Mouse (Mus musculus): ENCODE results near the gene Ptpn6.

The Ptpn6 gene

GRCm38 (mm10) chr6:124724472-124724871, 14.0 kb downstream of the Ptpn6 start:
- no peak for DNase-seq

GRCm38 (mm10) chr6:124723541-124723940, 15.0 kb downstream of the Ptpn6 start:
- DNase-seq = no peak

- no peak for DNase-seq
These were observed 15.5 kb downstream of the Ptpn6 start for GRCm38 (mm10) chr6:124722876-124723473.

- DNase-seq = no peak
These were observed 17.6 kb downstream of the Ptpn6 start for GRCm38 (mm10) chr6:124720904-124721303.

GRCm38 (mm10) chr6:124719354-124719978, 19.0 kb downstream of the Ptpn6 start:
- no peak for DNase-seq

- no peak for DNase-seq
These were observed 19.8 kb downstream of the Ptpn6 start for GRCm38 (mm10) chr6:124718703-124719102.

GRCm38 (mm10) chr6:124717968-124718367, 20.5 kb downstream of the Ptpn6 start:
- no peak for DNase-seq

- peak; percentile 58 to 67 for DNase-seq
These were observed 21.5 kb downstream of the Ptpn6 start for GRCm38 (mm10) chr6:124716864-124717490.

GRCm38 (mm10) chr6:124712918-124713317, 25.6 kb downstream of the Ptpn6 start:
- DNase-seq = no peak

- peak; percentile 98 to 99 for DNase-seq
These were observed 26.4 kb downstream of the Ptpn6 start, which contains the start of the genes Emg1 and Phb2 for GRCm38 (mm10) chr6:124711824-124712782. Gene Emg1 (minus strand): TSS chr6:124712178. Gene Phb2 (plus strand): TSS chr6:124712336.

GRCm38 (mm10) chr6:124708289-124708889, 30.1 kb downstream of the Ptpn6 start:
- DNase-seq = no peak

- DNase-seq = no peak
These were observed 32.4 kb downstream of the Ptpn6 start for GRCm38 (mm10) chr6:124706061-124706627.

- no peak for DNase-seq
These were observed 34.1 kb downstream of the Ptpn6 start for GRCm38 (mm10) chr6:124704417-124704816.

GRCm38 (mm10) chr6:124703789-124704188, 34.7 kb downstream of the Ptpn6 start:
- no peak for DNase-seq

GRCm38 (mm10) chr6:124702784-124703103, 35.8 kb downstream of the Ptpn6 start:
- DNase-seq = peak; percentile 84 to 88

GRCm38 (mm10) chr6:124702102-124702783, 36.3 kb downstream of the Ptpn6 start:
- no peak for DNase-seq

- DNase-seq = no peak
These were observed 37.2 kb downstream of the Ptpn6 start for GRCm38 (mm10) chr6:124701338-124701737.

GRCm38 (mm10) chr6:124699962-124700610, 38.4 kb downstream of the Ptpn6 start:
- peak; percentile 61 to 65 for DNase-seq

- DNase-seq = peak; percentile 32 to 40
These were observed 39.1 kb downstream of the Ptpn6 start for GRCm38 (mm10) chr6:124699366-124699765.

GRCm38 (mm10) chr6:124698751-124699150, 39.8 kb downstream of the Ptpn6 start:
- no peak for DNase-seq

All from cerebellum, postnatal 14 days (tissue).